Mouse (Mus musculus): ENCODE measurements around the gene A630001G21Rik.

GRCm38 (mm10) chr1:85732581-85732980 is 45.9 kb downstream of the A630001G21Rik start:
- TF ChIP-seq POLR2A (IDR thresholded peaks at IDR 0.05; ENCODE audit: control insufficient read depth, low read depth, low read length), result no peak
- no peak for TF ChIP-seq CTCF (IDR thresholded peaks at IDR 0.05; ENCODE audit: control insufficient read depth, insufficient read depth, insufficient replicate concordance, low read depth, low read length)
